Mouse (Mus musculus) heart, postnatal 14 days (tissue): ENCODE results near the gene Lifr. TPM values are rescaled to one million over a fixed set of nuclear protein-coding genes. Genes with fewer than 3 reads are reported as not detected.

Experiments
- DNase-seq, 2 experiments: peaks; one replicate each; pipeline ENCODE4 v3.0.0; 2021 to 2022
- intact Hi-C: fragments of 180-260 bp; cut with DNase I; formaldehyde crosslinking; loops from one replicate; pipeline ENCODE4 v1.15.1; 2025
- total RNA-seq, 2 experiments: library from RNA; stranded (reverse); gene quantifications; 2 replicates each; pipeline ENCODE4 v1.2.3; 2021

The Lifr gene
- total RNA-seq, 2 experiments from 2014 or later, result 57.6 to 63.2 TPM

GRCm38 (mm10) chr15:7150591-7150990 lies 60.2 kb downstream of the Lifr start:
- no peak for DNase-seq
- intact Hi-C loops, result no loop called here

DNA sequence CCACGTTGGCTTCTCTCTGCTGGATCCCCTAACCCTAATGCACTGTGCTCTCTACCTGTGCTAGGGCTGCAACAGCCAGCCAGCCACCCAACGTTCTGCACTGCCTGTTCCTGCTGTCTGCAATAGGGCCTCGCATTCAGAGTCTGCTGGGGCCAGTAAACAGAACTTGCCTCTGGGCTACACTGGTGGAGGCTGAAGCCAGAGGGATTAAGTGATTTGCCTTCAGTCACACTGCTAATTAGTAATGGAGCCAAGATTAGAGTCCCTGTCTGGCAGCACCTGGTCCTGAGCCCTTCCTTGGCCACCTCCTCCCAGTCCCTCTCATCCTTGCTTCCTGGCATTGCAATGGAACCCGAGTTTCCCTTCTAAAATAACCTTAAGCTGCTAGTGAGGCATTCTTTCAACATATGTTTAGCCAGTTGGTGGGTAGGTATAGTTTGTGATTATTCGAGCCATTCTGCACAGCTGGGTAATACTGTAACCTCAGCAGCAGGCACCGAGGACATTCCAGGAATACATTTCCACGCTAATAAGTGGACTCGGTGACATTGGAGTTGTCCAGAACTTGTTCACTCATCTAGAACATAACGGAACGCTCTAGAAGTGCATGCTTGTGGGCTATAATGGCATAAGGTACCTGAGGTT lies 61.8 kb downstream of the Lifr start:
- DNase-seq, result no peak
- intact Hi-C loops, result no loop called here

- intact Hi-C loops, result no loop called here
Measured at GRCm38 (mm10) chr15:7154010-7154736, 63.8 kb downstream of the Lifr start.

DNA sequence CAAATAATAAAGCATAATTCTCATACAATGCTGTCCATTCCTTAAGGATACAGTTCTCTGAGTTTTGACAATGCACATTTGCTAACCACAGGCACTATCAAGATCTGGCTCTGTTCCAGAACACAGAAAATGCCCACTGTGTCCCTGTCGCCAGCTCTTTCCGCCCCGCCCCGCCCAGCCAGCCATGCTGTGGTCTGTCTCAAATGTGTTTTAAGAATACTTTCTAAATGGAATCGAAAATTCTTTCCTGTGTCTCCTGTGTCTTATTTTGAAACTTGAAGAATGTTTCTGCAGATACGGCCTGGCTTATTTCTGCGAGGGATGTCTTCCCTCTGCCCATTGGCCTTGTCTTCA lies 64.3 kb downstream of the Lifr start:
- DNase-seq, result no peak
- intact Hi-C loops, result no loop called here

More at GRCm38 (mm10) chr15:7154010-7154736, 63.8 kb downstream of the Lifr start:
- peak; percentile 72 to 75 for DNase-seq

DNA sequence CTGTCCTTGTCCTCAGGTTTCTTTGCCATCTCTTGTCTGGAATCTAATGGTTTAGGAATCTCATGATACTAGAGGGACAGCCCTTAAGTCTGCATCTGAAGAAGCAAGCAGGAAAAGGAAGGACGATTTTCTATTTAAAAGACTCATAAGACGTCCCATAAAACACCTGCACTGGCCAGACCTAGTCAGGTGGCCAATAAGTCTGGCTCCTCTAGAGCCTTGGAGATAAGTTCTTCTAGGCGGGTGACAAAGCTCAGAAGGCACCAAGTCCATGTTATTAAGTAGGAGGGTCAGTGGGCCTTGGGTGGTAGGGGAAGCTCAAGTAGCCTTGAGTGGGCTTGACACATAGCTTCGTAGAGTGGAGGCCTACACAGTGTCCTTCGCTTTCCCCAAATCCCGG lies 67.2 kb downstream of the Lifr start:
- intact Hi-C loops, result no loop called here

DNA sequence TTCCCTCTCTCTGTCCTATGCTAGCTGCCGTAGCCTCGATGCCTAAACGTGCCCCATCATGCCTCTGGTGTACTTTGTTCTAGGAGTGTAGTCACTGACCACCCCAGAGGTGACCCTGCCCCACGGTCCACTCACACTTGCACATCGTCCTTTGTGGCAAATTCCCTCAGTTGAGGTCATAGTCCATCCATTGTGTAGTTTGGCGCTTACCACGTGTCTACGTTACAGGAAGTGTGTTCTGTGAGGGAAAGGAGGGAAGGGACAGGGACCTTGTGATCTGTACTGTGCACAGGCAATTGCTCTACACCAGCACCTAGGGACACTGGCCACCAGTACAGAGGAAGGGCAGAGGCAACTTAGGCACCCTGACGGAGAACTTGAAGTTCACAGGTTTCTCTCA lies 69.5 kb downstream of the Lifr start:
- no peak for DNase-seq
- intact Hi-C loops, result no loop called here

More for the DNA sequence above, 67.2 kb downstream of the Lifr start:
- DNase-seq, result no peak

- intact Hi-C loops, result no loop called here
- DNase-seq, result no peak
Measured at GRCm38 (mm10) chr15:7160321-7160720, 69.9 kb downstream of the Lifr start.

- DNase-seq, result no peak
- intact Hi-C loops, result no loop called here
Measured at GRCm38 (mm10) chr15:7163851-7164250, 73.4 kb downstream of the Lifr start.

DNA sequence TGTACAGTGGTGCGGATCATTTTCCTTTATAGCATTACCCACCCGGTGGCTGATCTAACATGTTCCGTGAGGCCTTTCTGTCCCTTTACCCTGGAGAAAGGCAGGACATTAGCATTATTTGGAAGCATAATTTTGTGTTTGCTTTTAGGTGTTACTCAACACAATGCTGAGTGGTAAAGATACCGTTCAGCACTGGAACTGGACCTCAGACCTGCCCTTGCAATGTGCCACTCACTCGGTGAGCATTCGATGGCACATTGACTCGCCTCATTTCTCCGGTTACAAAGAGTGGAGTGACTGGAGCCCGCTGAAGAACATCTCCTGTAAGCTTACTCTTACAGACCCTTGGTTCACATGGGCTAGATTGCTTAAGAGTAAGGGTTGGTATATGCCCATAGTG lies 76.3 kb downstream of the Lifr start:
- intact Hi-C loops, result no loop called here
- no peak for DNase-seq

GRCm38 (mm10) chr15:7167238-7167905 lies 77.0 kb downstream of the Lifr start:
- intact Hi-C loops, result no loop called here
- DNase-seq, result no peak

- DNase-seq, result no peak
- intact Hi-C loops, result no loop called here
Measured at GRCm38 (mm10) chr15:7167906-7168532, 77.6 kb downstream of the Lifr start.

GRCm38 (mm10) chr15:7172875-7173274 lies 82.5 kb downstream of the Lifr start:
- DNase-seq, result peak; percentile 51 to 70
- intact Hi-C loops, result no loop called here

DNA sequence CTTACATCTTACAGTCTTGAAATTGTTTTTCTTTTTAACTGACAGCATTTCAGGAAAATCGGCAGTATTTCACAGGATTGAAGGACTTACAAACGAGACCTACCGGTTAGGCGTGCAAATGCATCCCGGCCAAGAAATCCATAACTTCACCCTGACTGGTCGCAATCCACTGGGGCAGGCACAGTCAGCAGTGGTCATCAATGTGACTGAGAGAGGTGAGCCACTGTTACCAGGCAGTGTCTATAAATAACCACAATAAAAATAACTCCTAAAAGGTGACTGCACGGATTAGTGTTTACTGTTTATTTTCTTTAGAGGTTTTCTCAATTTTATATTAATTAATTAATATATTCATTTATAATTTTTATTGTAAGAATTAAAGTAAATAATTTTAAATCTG lies 82.9 kb downstream of the Lifr start:
- DNase-seq, result no peak
- intact Hi-C loops, result no loop called here

- intact Hi-C loops, result no loop called here
- DNase-seq, result no peak
Measured at GRCm38 (mm10) chr15:7173776-7174175, 83.4 kb downstream of the Lifr start.

DNA sequence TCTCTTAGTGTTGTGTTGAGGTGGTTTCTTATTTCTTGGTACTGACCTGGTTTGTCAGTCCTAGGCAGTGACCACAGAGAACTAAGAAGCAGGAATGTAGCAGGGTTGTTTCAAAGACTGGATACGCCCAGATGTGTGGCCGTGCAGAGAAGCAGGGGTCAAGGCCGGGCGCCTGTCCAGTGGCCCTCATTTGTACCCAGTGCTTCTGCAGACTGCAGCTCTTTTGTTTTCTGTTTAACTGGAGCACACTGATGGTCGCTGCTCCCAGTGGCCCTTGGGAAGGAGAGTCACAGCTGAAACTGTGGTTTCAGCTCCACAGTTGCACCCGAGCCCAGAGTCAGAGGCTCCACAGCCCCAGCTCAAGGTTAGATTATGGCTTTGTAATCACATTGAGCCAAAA lies 90.2 kb downstream of the Lifr start:
- intact Hi-C loops, result no loop called here
- no peak for DNase-seq

GRCm38 (mm10) chr15:7187682-7188081 lies 97.3 kb downstream of the Lifr start:
- intact Hi-C loops, result no loop called here

GRCm38 (mm10) chr15:7189678-7190454 lies 99.5 kb downstream of the Lifr start:
- intact Hi-C loops, result no loop called here
- DNase-seq, result peak in 1 of 2 experiments; percentile 51

More at GRCm38 (mm10) chr15:7187682-7188081, 97.3 kb downstream of the Lifr start:
- no peak for DNase-seq

- DNase-seq, result no peak
- intact Hi-C loops, result no loop called here
Measured at GRCm38 (mm10) chr15:7191074-7191473, 100.7 kb downstream of the Lifr start.

DNA sequence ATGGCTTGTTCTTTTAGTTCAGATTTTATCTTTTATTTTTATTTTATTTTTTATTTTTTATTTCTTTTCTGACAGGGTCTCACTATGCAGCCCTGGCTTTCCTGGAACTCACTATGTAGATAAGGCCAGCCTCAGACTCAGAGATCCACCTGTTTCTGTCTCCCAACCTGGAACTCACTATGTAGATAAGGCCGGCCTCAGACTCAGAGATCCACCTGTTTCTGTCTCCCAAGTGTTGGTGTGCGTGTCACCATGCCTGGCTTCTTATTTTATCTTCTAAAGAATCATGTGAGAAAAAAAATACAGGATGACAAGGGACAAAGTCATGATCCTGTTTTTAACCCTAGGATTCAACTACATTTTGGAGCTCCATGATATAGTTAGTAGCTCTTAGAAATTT lies 102.2 kb downstream of the Lifr start:
- intact Hi-C loops, result no loop called here
- DNase-seq, result no peak

GRCm38 (mm10) chr15:7194147-7194720 lies 103.8 kb downstream of the Lifr start:
- intact Hi-C loops, result no loop called here
- DNase-seq, result no peak
